Mouse (Mus musculus) ovary, postnatal 14 days (tissue): ENCODE measurements around the gene Pias1.
A peak's percentile ranks its signal among the peaks of the same experiment; 100 is the strongest.
"Not testable (repeated sequence)": the region's sequence is repeated elsewhere in the genome, so short reads cannot be mapped to it uniquely, and the experiment has no call there.

Source experiments
- DNase-seq: peaks from one replicate; pipeline ENCODE4 v3.0.0; 2022; ENCODE audit warnings: low spot score

Pias1 gene

DNA sequence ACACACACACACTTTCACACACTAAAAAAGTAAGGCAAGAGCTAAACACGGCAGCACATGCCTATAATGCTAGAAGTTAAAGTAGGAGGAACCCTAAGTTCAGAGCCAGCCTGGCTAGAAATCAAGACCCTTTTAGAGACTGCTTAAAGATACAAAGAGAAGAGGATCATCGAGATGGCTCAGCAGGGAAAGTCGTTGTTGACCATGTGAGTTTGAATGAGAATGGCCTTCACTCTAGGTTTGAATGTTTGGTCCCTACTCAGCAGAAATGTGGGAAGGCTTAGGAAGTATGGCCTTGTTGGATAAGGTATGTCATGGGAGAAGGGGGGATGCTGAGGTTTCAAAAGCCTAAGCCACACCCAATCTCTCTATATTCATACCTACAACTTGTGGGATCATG, 46.8 kb downstream of the Pias1 start:
- DNase-seq = no peak

DNA sequence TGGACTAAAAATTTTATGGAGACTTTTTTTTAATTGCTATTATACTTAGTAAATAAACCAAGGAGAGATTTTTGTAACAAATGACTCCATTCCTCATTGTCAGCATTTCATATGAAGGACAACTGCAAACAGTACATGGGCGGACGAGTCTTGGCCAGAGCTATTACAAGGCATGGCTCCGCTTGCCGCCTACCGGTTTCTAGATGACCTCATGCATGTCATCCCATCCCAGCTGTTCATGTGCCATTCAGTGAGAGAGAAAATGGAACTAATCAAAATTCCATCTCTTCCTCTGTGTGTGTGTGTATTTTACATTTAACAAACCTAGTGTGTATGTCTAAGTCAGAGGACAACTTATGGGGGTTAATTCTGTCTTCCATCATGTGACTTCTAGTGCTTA, 51.9 kb downstream of the Pias1 start:
- DNase-seq = no peak

DNA sequence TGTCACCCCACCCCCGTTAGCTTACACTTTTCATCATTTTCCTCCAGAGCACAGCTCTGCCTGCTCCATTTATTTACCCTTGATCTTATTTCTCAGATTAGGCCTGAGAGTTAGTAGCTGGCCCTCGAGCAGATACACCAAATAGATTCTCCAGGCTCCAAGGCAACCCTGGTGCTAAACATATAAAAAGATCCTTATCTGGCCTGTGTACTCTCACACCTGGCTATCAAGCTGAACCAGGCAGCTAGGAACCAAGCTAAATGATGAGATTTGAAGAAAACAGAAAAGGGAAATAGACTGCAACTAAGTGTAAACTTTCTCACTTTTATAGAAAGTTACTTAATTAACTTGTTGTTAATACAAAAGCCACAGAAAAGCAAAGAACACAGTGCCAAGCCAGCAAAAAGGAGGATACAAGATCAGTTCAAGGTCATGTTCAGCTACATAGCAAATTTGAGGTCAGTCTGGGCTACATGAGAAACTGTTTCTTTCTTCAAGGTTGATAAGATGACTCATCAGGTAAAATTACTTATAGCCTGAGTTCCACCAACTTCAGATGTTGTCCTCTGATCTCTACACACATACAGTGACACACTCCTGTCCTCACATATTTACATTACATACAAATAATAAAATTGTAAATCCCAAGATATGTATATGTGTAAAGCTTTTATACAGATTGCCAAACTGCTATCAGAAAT, 52.9 kb downstream of the Pias1 start:
- DNase-seq = no peak

DNA sequence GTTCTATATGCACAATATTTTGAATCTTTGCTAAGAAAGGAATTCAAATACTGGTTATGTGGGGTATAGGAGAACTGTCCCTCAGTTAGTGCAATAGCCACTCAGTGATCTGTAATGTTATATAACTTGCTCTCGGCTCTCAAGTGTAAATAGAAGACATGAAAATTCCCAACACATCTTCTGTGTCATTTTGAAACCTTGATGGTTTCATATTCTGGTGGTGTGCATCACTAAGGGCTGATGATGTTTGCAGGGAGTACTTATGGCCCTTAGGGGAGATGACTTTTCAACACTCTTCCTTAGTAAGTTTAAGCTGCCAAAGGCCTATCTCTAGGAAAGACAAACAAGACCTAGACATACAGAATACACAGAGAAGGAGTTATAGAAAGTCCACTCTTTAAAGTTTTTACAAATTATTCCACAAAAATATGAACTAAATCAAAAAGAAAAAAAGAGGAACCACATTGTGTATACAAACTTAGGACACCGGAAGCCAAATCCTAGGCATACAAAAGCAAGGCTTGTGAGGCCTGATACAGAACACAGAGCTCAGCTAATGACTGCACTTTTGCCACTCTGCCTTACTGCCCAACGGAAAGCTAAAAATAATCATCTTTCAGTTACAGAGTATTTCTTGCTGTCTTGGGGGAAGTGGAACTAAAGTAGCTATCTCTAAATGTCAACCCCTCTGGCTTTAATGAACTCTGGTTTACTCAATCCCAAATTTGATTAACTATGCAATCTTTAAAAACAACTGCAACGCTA, 55.0 kb downstream of the Pias1 start:
- DNase-seq = no peak

DNA sequence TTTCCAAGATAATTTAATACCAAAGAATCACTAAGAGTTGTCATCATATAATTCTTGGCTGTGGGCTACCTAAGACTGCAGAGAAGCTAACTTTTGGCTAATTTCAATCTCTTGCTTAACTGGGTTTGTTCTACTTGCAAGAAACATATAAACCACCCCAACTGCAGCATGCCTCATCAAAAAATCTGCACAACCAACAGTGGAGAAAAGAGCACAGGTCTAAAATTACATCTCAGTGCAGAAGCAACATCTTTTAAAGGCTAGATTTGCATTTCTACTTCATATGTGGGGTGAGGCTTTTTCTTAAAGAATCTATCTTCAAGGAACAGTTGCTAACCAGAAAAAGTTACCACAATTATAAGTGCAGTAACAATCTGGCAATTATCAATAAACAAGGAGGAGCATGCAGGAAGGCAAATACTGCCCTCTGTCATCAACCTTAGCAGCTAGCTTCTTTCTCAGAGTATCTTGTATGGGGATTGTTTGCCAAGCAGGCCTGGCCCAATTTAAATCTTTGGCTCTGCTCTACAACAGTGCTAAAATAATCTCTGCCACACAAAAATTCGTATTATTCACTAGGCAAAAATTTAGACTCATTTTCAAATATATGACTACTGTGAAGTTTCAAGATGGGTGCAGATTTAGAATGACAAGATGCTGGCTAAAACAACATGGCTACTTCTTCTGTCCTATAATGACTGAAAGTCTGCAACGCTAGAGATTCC, 62.7 kb downstream of the Pias1 start:
- no peak for DNase-seq

DNA sequence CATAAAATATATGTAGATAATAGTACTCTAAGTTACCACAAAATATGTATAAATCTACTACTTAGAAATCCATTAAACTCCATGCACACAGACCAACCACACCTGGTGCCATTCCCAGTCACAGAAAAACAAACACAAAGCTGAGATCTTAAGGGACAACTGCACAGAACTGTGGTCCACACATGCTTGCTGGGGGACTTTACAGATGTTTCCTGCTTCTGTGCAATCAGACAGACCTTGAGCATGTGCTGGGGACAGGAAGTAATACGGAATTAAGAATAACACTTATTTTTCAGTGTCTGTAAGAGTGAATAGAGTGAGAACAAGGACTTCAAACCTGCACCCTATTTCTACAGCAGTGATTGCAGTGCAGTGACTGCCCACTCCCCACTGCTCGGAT, 66.8 kb downstream of the Pias1 start:
- DNase-seq = no peak

DNA sequence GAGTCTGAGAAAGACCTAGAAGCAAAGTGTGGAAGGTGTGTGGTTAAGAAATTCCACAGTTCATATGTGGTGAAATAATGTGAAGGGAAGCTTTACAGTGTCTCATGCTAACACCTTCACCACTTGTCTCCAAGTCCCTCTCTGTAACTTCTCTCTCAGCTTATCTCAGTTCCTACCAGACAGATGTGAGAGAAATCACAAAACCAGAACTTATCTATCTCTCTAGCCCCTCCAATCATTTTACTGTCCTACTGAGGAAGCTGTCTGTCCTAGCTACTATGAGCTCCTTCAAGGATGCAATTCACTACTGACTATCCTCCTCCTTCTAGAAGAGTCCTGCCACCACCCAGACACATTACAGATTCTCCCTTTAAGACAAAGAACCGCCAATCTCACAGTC, 70.7 kb downstream of the Pias1 start:
- DNase-seq = no peak

DNA sequence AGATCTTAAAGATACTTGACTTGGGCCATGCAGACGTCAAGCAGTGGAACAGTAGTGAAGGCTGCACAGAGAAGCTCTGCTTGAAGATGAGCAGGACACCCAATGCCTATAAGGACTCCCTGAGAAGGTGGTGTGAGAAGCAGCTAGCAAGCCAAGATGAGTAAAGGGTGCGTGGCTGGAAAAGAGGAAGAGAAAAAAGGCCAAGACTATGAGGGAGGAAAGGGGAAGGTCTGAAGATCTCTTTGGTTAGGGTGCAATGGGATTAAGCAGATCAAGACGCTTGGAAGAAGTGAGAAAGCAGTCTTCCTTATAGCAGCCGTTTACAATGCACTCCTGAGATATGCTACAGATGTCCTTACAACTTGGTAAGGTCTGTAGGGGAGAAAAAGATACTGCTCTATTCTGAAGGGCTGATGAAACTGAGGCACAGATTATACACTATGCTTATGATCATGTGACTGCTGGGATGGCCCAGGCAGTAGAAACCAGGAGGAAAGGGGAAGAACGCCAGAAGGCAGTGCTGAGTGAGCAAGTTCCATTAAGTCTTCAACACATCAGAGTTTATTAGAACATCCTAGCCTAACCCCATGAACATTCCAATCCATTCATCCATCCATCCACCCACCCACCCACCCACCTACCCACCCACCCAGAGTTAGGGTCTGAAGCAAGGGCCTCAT, 74.2 kb downstream of the Pias1 start:
- no peak for DNase-seq

DNA sequence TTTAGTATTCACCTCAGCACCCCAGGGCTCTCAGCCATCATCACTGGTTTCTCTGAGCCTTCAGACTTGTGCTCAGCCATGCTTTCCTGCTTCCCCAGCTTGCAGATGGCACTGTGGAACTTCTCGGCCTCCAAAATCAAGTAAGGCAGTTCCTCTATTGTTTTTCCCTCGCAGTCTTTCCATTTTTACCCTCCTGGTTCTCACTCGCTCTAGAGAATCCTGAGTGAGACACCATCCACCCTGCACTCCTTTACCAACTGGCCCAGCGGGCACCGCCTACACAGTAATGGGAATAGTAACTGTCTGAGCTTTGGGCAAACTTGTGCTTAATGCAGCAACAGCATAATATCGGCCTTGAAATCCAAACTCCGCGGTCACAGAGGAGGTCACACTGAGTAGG, 82.7 kb downstream of the Pias1 start:
- DNase-seq = no peak

DNA sequence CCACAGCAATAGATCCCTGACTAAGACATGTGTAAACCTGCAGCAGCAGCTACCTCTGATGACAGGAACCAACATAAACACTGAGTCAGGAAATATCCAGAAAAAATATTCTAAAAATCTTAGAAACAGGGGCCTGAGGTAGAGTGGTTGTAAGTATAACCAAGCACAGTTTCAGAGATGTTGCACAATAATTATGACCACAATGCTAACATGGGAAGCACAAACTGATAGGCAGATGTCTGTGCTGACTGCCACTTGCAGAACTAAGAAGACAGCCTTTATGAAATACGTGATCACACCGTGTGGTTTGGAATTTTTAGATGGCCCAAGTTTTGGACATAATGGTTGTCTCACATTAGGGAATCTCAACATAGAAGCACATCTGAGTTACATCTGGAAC, 83.9 kb downstream of the Pias1 start:
- DNase-seq = no peak

DNA sequence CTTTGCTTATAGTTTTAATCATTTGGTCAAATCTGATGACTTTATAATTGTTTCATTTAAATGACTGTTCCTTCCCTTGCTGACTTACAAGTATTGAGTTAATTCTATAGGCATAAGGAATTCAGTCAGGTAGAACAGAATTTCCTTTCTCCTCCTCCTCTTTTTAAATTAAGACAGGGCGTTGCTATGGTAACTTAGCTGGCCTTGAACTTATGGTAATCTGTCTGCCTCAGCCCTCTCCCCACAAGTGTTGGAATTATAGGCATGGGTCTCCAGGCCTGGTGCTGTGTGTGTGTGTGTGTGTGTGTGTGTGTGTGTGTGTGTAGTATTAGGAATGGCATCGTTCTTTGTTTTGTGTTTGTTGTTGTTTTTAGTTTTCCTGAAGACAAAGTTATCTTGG, 86.0 kb downstream of the Pias1 start:
- DNase-seq = no peak

DNA sequence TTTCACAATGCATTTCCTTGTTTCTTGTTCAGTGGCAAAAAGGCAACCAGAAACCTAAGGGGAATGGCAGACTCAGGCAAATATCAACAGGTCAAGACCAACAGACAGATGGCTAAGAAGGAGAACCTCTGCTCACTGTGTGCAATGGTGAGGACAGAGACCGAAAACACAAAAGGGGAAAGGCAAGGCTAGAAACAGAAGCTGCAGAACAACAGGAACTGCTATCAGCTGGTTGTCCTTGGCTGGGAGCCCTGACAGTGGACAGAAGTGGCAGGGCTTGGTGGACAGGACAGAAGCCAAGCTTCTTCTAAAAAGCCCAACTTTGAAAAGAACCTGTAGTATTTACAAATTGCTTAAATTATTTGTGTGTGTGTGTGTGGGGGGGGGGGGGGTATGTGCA, 93.2 kb downstream of the Pias1 start:
- no peak for DNase-seq

DNA sequence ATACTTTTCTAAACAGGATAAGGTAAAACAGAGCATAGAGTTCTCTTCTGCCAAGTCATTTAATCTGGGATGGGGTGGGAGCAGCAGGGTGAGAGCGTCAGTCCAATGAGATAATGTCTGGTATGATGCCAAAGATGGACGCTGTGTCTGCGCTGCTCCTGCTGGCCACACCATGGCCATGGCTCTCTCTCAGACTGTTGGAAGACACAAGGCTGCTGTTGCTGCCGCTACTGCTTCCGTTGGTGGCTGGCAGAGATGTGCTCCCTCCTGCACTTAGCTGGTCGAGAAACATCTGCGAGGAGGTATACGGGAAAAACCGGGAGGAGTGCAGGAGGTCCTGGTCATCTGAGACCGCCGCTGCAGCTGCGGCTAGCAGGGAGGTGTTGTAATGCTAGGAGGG, 105.9 kb downstream of the Pias1 start:
- peak; percentile 21 for DNase-seq

DNA sequence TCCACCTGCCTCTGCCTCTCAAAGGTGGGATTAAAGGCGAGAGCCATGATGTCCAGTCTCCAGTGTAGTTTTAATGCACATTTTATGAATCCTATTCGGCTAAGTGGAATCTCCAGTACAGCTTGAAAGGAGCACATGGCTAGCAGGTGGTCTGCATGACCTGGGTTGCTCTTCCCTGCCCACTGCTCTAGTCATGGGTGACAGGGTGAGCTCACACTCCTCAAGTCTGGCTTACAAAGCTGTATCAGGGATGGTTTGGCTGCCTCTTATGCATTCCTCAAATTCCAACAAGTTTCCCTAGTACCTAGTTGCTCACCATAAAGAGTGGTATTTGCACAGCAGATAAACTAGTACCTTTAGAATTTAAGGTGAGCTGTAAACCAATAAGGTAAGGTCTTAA, 109.9 kb downstream of the Pias1 start:
- no peak for DNase-seq

DNA sequence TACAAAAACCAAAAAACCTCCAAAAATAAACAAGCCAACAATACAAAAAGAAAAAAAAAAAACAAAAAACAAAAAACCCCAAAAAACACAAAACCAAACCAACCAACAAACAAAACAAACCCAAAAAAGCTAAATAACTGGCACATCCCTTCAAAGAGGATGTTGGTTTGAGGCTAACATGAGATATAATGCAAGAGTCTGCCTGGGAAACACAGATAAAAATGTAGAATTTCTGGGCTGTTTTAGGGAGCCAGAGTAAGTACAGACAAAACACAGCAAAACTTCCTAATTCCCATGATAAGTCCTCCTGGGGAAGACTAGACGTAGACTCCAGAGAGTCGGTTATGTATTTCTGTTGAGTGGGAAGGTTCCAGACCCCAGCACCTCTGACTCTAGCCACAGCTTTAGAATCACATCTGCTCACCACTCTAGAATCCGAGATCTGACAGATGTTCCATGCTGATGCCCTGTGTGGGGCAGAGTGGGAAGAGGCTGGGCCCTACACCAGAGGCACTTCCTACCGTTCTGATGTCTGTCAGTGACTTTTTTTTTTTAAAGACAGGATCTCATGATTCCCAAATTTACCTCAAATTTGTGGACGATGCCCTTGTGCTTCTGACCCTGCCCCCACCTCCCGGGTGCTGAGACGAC, 110.6 kb downstream of the Pias1 start:
- no peak for DNase-seq

DNA sequence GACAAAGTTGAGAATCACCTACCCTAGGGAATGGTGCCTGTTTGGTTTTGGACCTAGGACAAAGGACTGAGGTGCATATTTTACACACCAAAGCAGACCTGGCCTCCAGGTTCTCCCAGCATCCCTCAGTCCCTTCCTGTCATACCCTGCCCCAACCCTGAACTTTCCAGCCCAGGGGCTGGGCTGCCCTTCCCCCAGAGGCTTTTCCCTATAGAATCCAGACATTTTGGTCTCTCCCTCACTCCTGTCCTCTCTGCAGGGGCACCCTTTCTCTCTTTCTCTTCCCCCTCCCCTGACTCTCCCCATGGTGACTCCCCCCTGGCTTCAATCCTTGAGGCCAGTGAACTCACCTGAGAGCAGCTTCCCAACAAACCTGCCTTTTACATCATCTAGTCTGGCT, 117.0 kb downstream of the Pias1 start:
- DNase-seq = no peak

DNA sequence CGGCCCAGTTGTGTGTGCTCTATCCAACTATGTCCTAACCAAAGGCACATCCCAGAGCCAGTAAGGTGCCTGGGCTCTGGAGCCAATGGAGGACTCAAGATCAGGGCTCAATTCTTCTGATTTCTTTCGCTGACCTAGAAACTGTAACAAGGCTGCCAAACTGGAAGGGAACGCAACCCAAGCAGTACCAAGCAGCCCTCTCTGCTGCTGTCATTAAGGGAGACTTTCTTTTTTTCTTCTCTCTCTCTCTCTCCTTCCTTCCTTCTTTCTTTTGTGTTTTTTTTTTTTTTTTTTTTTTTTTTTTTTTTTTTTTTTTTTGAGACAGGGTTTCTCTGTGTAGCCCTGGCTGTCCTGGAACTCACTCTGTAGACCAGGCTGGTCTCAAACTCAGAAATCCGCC, 118.5 kb downstream of the Pias1 start:
- not testable (repeated sequence) for DNase-seq

DNA sequence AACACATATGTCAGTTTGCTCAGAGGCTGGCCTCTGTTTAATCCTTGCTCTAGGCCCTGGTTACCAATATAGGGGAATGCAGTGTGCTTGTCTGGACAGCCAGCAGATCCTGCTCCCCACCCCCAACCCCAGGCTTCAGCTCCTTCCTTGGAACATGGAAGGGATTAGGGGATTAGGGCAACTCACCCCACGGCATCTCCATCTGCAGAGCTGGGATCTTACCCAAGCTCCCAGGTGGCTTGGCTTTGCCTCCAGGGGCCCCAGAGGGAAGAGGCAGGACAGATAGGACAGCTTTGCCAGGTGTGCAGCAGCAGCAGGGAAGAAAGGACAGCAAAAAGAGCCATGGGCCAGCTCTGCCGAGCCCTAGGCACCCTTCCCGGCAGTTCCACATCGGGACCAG, 126.9 kb downstream of the Pias1 start:
- no peak for DNase-seq

DNA sequence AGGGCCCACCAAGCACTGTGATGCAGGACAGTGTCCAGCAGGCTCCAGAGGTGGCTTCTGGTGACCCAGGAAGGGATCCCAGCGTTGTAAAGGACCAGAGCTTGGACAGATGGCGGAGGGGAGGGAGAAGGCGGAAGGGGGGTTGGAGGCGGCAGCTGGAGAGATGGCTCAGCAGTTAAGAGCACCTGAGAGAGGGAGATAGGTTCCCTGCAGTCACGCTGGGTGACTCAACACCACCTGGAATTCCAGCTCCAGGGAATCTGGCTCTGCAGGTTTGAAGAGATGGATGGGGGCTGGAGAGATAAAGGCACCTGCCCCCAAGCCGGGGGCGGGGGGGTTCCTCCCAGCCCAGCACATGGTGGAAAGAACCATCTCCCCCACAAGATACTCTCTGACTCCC, 127.6 kb downstream of the Pias1 start:
- DNase-seq = not testable (repeated sequence)

DNA sequence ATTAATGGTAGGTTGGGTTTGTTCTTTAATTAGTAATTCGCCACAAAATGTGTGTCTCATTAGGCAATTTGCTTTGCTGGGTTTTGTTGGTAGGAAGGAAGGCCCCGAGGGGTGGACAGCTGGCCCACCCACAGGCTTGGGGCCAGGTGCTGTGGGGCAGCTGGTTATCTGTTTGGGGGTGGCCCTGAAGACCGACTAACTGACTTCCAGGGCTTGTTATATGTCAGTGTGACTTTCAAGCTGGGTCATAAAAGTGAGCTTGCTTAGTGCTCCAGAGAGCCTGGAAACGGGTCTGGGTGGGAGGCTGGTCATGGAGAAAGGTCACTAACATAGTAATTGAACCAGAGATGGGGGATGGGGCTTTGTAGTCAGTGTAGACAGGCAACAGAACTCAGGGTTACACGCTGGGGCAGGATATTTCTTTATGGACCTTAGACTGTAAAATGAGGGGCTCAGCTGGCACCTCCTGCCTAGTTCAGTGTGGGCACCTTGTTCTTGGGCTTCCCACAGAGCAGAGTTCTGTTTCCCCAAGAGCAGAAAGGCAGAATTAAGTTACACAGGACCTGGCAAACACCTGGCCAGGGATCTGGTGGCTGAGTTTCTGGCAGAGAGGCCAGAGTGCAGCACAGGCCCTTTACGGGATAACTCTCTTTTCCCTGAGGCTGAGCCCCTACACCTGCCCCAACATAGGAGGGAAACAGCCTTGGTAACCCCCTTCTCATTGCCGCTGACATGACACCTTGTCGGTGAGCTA, 129.3 kb downstream of the Pias1 start:
- no peak for DNase-seq

DNA sequence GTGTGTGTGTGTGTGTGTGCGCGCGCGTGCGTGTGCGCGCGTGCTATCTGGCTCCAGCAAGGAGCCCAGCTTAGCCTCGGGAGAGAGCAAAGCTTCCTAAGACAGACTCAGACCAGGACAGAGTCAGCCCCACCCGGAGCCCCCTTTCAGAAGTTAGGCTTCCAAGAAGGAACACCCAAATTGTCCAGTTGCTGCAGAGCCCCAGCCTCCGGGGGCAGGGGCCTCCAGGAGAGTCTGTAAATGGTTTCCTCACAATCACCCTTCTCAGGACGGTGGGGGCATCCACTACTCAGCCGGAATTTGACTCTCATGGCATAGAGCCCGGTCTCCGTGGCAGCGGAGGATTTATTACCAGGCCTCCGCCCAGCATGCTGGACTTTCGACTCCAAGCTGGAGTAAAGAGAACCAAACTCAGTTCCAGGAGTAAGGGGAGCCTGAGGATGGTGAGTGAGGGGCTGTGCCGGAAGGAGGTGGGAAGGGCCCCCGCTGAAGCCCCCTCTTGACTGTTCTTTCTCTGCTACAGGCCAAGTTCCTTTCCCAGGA, 129.9 kb downstream of the Pias1 start, which contains the start of gene Calml4:
Gene Calml4 (plus strand): TSS at position 362 of the 543 bp plus-strand sequence.
- peak; percentile 84 for DNase-seq
